Mouse (Mus musculus) forebrain, embryonic 16.5 days (tissue): ENCODE results near the gene Osbpl11. TPM values are rescaled to one million over a fixed set of nuclear protein-coding genes. Genes with fewer than 3 reads are reported as not detected.
A peak's percentile ranks its signal among the peaks of the same experiment; 100 is the strongest.
"Not testable (repeated sequence)": the region's sequence is repeated elsewhere in the genome, so short reads cannot be mapped to it uniquely, and the experiment has no call there.

ENCODE experiments used
- ATAC-seq: fragments of 200-750 bp; cut with Nextera tagmentation; 2 replicates; pipeline ENCODE4 v1.8.0; 2017; ENCODE audit warnings: mild to moderate bottlenecking, moderate library complexity
- H3K27ac ChIP-seq: fragments of 300-500 bp; sonication (generic); 2 replicates; pipeline ENCODE4 v1.5.1; 2014; ENCODE audit warnings: low read length, control low read depth
- H3K27me3 ChIP-seq: fragments of 300-500 bp; sonication (generic); replicated peaks from 2 replicates; pipeline ENCODE4 v1.6.1; 2014; ENCODE audit warnings: low read length; ENCODE audit not compliant: control insufficient read depth, insufficient read depth
- H3K36me3 ChIP-seq: fragments of 300-500 bp; sonication (generic); 2 replicates; pipeline ENCODE4 v1.6.1; 2014; ENCODE audit not compliant: control insufficient read depth, insufficient read depth
- H3K4me1 ChIP-seq: fragments of 300-500 bp; sonication (generic); replicated peaks from 2 replicates; pipeline ENCODE4 v1.6.1; 2014; ENCODE audit warnings: low read length; ENCODE audit not compliant: control insufficient read depth, insufficient read depth
- H3K4me2 ChIP-seq: fragments of 300-500 bp; sonication (generic); 2 replicates; pipeline ENCODE4 v1.6.1; 2014; ENCODE audit warnings: mild to moderate bottlenecking, low read length, control low read depth
- H3K4me3 ChIP-seq: fragments of 300-500 bp; sonication (generic); replicated peaks from 2 replicates; pipeline ENCODE4 v1.5.1; 2014; ENCODE audit warnings: mild to moderate bottlenecking, low read length, control low read depth
- H3K9ac ChIP-seq: fragments of 300-500 bp; sonication (generic); replicated peaks from 2 replicates; pipeline ENCODE4 v1.6.1; 2014; ENCODE audit warnings: low read depth, low read length, control low read depth
- H3K9me3 ChIP-seq: fragments of 300-500 bp; sonication (generic); 2 replicates; pipeline ENCODE4 v1.6.1; 2016; ENCODE audit warnings: low read length; ENCODE audit not compliant: control insufficient read depth
- WGBS: fragments of 180-500 bp; shearing (Covaris S2); extraction: QIAGEN DNeasy Blood & Tissue Kit; methylation state at CpG from one replicate; pipeline ENCODE4 v1.1.7; 2014; 5-methylcytosine and 5-hydroxymethylcytosine counted together
- polyA plus RNA-seq: library from polyadenylated mRNA; unstranded; fragments of >200 nt; fragmentation: Nextera tagmentation; extraction: Ambion mirVana; gene quantifications from 2 replicates; pipeline ENCODE4 v1.2.1, GENCODE M21; 2015

Gene Osbpl11
- 16.7 and 18.1 TPM in 2 replicates for polyA plus RNA-seq

DNA sequence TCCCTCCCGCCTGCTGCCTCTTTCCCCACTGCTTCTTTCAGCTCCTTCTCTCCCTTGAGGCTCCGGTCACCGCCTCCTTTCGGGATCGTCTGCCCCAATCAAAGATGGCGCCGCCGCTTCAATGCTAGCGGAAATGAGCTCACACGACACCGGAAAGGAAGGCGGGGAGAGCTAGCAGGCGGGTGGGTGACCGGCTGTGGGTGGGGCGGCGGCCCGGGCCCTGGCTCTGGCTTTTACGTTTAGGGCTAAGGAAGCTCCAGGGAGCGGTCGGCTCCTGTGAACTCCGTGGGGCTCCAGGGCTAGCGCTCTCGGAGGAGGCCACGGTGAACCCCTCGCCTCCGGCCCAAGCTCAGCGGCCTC is at the start of gene Osbpl11:
TSS of gene Osbpl11 (plus strand) at position 171 of the 360 bp plus-strand sequence.
- peak; percentile 97 for ATAC-seq
- Histone ChIP-seq H3K4me3 (peak within 1 kb of the TSS; percentile 96), H3K4me2 (peak within 1 kb of the TSS; percentile 98), H3K4me1 (peaks cover 24% of the 10 kb centered on the region), H3K9me3 (no peaks in the 10 kb centered on the region), H3K36me3 (no peaks in the 10 kb centered on the region), H3K9ac (peak within 1 kb of the TSS; percentile 95), H3K27ac (peak within 1 kb of the TSS; percentile 91), H3K27me3 (no peaks in the 10 kb centered on the region)
- under 1% methylated on average over 24 of the region's 27 CpGs for WGBS

DNA sequence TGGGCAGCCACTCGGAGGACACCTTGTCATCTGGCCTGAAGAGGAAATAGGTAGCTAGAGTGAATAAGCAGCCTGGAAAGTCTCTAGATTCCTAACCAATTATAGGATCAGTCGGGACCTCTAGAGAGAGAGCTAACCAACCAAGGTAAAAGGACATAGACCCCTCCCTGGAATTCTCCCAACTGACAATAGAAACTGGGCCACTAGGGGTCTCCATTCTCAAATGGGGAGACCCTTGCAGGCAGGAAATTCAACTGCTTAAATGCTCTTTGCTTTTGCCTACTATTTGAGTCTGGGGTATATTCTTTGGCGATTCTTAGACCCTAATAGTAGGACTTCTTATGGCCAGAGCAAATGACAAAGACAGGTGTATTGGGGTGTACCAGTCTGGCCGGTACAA is 49.7 kb upstream of the Osbpl11 start:
- WGBS, result 66% methylated on average over 4 of the region's 4 CpGs
- H3K9me3 ChIP-seq, result no peaks in the 10 kb centered on the region
- H3K4me3 ChIP-seq, result no peak overlapping the region
- H3K27ac ChIP-seq, result no peak overlapping the region
- no peaks in the 10 kb centered on the region for H3K27me3 ChIP-seq
- 0 out of 2 replicates have a peak, but pooled peaks cover 3% of the 10 kb centered on the region for H3K4me1 ChIP-seq
- no peak overlapping the region for H3K9ac ChIP-seq
- no peak for ATAC-seq
- no peaks in the 10 kb centered on the region for H3K36me3 ChIP-seq
- H3K4me2 ChIP-seq, result no peak overlapping the region

DNA sequence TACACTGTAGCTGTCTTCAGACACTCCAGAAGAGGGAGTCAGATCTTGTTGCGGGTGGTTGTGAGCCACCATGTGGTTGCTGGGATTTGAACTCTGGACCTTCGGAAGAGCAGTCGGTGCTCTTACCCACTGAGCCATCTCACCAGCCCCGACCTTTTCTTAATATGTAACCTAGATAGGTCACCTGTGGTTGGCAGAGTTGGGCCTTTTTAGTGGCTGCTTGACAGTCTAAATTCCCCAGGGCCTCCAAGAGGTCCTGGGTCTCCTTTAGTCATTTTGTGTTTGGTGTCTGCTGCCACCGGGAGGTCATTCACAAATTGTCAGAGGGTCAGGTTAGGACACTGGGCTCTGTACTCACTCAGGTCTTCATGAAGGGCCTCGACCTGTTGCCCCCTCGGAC is 45.8 kb upstream of the Osbpl11 start:
- not testable (repeated sequence) for H3K27me3 ChIP-seq, H3K27ac ChIP-seq, H3K4me3 ChIP-seq, H3K4me2 ChIP-seq, H3K9ac ChIP-seq, H3K36me3 ChIP-seq, H3K4me1 ChIP-seq, ATAC-seq, H3K9me3 ChIP-seq
- 86% methylated on average over 6 of the region's 7 CpGs for WGBS

DNA sequence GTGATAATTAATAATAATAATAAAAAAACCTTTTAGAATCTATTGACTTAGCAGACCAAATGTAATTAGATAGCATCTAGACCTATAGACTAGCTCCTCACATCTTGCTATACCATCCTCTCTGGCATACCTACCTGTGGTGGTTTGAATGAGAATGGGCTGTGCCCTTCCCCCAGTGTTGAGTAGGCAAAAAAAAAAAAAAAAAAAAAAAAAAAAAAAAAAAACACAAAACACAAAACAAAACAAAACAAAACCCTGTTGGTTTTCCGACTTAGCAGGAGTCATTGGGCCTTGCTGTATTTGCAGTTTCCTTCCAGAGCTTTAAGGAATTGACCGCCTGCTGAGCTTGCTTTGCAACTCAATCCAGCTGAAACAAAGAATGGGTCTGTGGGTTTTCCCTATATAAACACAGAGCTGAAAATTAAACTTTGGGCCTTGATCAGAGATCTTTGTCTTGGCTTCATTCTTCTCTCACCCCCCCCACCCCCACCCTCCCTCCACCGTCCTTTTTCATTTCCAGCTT is 43.1 kb upstream of the Osbpl11 start:
- H3K9ac ChIP-seq, result no peak overlapping the region
- WGBS, result 27% methylated on average over 3 of the region's 3 CpGs
- no peak overlapping the region for H3K4me3 ChIP-seq
- ATAC-seq, result no peak
- no peaks in the 10 kb centered on the region for H3K4me1 ChIP-seq
- H3K27ac ChIP-seq, result no peak overlapping the region
- H3K27me3 ChIP-seq, result no peaks in the 10 kb centered on the region
- no peaks in the 10 kb centered on the region for H3K9me3 ChIP-seq
- no peak overlapping the region for H3K4me2 ChIP-seq
- no peaks in the 10 kb centered on the region for H3K36me3 ChIP-seq

DNA sequence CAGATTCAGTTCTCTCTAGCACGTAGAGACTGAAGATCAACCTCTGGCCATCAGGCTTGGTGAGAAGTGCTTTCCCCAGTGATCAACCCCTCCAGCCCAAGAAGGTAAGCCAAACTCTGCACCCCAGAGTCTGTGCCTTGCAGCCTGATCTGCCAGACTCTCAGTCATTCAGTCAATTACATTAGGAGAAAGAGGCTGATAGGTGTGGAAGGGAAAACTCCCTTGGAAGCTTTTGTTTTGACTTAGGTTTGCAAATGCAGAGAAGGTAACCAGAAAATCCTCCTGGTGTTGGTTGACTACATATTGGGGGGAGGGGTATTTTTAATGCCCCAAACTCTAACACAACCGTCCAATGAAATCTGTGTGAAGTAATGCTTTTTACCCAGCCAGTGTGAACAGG is 41.4 kb upstream of the Osbpl11 start:
- no peaks in the 10 kb centered on the region for H3K36me3 ChIP-seq
- no peak overlapping the region for H3K27ac ChIP-seq
- no peaks in the 10 kb centered on the region for H3K27me3 ChIP-seq
- no peak overlapping the region for H3K9ac ChIP-seq
- H3K4me1 ChIP-seq, result no peaks in the 10 kb centered on the region
- H3K4me2 ChIP-seq, result no peak overlapping the region
- no peak for ATAC-seq
- WGBS, result 85% methylated on average over 2 of the region's 2 CpGs
- no peaks in the 10 kb centered on the region for H3K9me3 ChIP-seq
- no peak overlapping the region for H3K4me3 ChIP-seq

DNA sequence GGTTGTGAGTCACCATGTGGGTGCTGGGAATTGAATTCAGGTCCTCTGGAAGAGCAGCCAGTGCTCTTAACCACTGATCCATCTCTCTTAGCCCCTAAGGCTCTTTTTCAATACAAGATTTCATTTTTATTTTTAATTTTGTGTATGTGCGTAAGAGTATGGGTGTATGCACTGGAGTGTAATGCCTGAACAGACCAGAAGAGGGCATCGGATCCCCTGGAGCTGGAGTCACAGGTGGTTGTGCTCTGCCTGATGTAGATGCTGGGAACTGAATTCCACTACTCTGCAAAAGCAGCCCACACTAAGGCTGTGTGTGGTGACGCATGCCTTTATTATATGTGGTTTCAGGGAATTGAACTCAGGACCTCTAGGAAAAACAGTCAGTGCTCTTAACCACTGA is 38.7 kb upstream of the Osbpl11 start:
- Histone ChIP-seq H3K27me3 (no peaks in the 10 kb centered on the region), H3K4me3 (no peak overlapping the region), H3K9me3 (no peaks in the 10 kb centered on the region), H3K4me1 (peaks cover under 1% of the 10 kb centered on the region), H3K27ac (no peak overlapping the region), H3K36me3 (no peaks in the 10 kb centered on the region), H3K9ac (no peak overlapping the region), H3K4me2 (no peak overlapping the region)
- WGBS, result 96% methylated on average over 3 of the region's 3 CpGs
- ATAC-seq, result no peak

DNA sequence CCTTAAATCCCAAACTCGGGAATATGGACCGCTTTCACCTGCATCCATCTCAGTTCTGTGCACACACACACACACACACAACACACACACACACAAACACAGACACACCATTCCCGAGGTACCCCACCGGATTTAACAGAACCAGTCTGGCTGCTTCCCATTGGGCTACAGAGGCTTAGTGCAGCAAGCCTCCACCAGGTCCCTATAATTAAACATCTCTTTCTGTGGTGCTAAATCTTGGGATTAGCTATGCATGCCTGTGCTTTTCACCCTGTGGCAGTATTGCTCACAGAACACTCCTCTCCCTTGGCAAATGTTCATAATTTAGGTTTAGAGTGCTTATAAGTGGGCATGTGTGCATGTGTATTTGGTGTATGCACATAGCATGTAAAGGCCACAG is 36.7 kb upstream of the Osbpl11 start:
- WGBS, result 83% methylated on average over 4 of the region's 4 CpGs
- Histone ChIP-seq H3K27me3 (no peaks in the 10 kb centered on the region), H3K4me2 (no peak overlapping the region), H3K4me3 (no peak overlapping the region), H3K27ac (no peak overlapping the region), H3K9me3 (no peaks in the 10 kb centered on the region), H3K36me3 (no peaks in the 10 kb centered on the region), H3K9ac (no peak overlapping the region), H3K4me1 (peaks cover 4% of the 10 kb centered on the region)
- ATAC-seq, result no peak

DNA sequence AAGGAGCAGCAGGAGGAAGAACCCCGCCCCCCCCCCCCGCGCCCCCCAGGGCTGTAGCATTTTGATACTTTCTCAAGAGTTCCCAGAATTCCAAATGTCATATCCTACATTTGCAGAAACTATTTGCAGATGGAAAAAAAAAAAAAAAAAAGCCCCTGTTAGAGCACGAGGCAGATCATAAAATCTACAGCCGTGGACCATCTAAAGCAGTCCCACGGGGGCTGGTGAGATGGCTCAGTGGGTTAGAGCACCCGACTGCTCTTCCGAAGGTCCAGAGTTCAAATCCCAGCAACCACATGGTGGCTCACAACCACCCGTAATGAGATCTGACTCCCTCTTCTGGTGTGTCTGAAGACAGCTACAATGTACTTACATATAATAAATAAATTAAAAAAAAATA is 34.0 kb upstream of the Osbpl11 start:
- 80% methylated on average over 9 of the region's 9 CpGs for WGBS
- H3K4me1 ChIP-seq, H3K36me3 ChIP-seq, H3K27me3 ChIP-seq, ATAC-seq, H3K4me2 ChIP-seq, H3K9ac ChIP-seq, H3K9me3 ChIP-seq, H3K4me3 ChIP-seq, H3K27ac ChIP-seq: not testable (repeated sequence)

DNA sequence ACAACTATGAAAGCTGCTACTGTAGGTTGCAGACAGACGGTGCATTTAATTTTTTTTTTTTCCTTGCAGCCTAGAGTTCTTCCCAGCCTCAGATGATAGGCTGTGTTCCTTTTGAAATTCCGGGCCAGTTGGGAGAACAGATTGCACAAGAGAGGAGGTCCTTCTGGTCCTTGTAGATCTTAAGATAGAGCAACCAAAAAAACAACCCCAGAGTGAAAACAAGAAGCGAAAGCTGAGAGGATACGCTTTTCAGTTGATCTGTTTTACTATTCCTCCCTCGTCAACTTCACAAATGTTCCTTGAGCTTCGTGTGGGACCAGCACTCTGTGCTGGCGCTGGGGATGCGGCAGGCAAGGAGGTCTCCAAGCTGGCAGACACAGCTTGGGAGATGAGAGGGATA is 33.3 kb upstream of the Osbpl11 start:
- Histone ChIP-seq H3K4me3 (no peak overlapping the region), H3K4me2 (peak overlapping the region; percentile 4; the same call in 1 of the 2 replicates), H3K27ac (peak overlapping the region; percentile 80), H3K27me3 (no peaks in the 10 kb centered on the region), H3K9me3 (no peaks in the 10 kb centered on the region), H3K9ac (no peak overlapping the region), H3K36me3 (no peaks in the 10 kb centered on the region), H3K4me1 (peaks cover 4% of the 10 kb centered on the region)
- ATAC-seq, result peak; percentile 85
- WGBS, result 49% methylated on average over 8 of the region's 8 CpGs

DNA sequence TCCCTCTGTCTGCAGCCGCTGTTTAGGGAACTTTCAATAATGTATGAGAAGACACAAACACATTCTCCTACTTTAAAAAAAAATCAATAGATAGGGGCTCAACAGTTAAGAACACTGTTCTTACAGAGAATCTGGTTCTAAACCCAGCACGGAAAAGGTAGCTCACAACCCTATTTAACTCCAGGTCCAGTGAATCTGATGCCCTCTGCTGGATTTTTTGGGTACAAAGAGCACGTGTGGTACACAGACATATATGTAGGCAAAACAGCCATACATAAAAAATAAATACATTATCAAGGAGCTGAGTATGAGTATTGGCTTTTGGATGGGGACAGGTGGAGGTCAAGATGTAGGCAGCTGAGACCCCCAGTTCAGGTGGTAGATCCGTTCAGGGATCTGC is 29.9 kb upstream of the Osbpl11 start:
- ATAC-seq, result no peak
- peaks cover 6% of the 10 kb centered on the region for H3K4me1 ChIP-seq
- H3K27ac ChIP-seq, result no peak overlapping the region
- no peaks in the 10 kb centered on the region for H3K27me3 ChIP-seq
- no peak overlapping the region for H3K4me2 ChIP-seq
- 53% methylated on average over 4 of the region's 4 CpGs for WGBS
- H3K4me3 ChIP-seq, result no peak overlapping the region
- H3K9me3 ChIP-seq, result no peaks in the 10 kb centered on the region
- no peak overlapping the region for H3K9ac ChIP-seq
- H3K36me3 ChIP-seq, result no peaks in the 10 kb centered on the region
